Mouse (Mus musculus) heart, embryonic 11.5 days (tissue): ENCODE measurements around the gene Tmf1. TPM values are rescaled to one million over a fixed set of nuclear protein-coding genes. Genes with fewer than 3 reads are reported as not detected.

Experiments used
- ATAC-seq: fragments of 200-750 bp; cut with Nextera tagmentation; replicated peaks from 2 replicates; pipeline ENCODE4 v1.8.0; 2017; ENCODE audit warnings: moderate library complexity; ENCODE audit not compliant: insufficient number of reproducible peaks, low FRiP score, low TSS enrichment
- H3K27ac ChIP-seq: fragments of 300-500 bp; sonication (generic); 2 replicates; pipeline ENCODE4 v1.5.1; 2014; ENCODE audit warnings: mild to moderate bottlenecking, low read depth, low read length
- H3K27me3 ChIP-seq: fragments of 300-500 bp; sonication (generic); 2 replicates; pipeline ENCODE4 v1.6.1; 2014; ENCODE audit warnings: mild to moderate bottlenecking, low read length, mixed read lengths; ENCODE audit not compliant: control insufficient read depth, insufficient read depth
- H3K36me3 ChIP-seq: fragments of 300-500 bp; sonication (generic); 2 replicates; pipeline ENCODE4 v1.6.1; 2014; ENCODE audit warnings: mild to moderate bottlenecking, low read length, moderate library complexity, mixed read lengths; ENCODE audit not compliant: control insufficient read depth, insufficient read depth
- H3K4me1 ChIP-seq: fragments of 300-500 bp; sonication (generic); 2 replicates; pipeline ENCODE4 v1.6.1; 2014; ENCODE audit warnings: low read length; ENCODE audit not compliant: control insufficient read depth, insufficient read depth
- H3K4me2 ChIP-seq: fragments of 300-500 bp; sonication (generic); 2 replicates; pipeline ENCODE4 v1.6.1; 2014; ENCODE audit warnings: mild to moderate bottlenecking, moderate library complexity
- H3K4me3 ChIP-seq: fragments of 300-500 bp; sonication (generic); 2 replicates; pipeline ENCODE4 v1.5.1; 2014; ENCODE audit warnings: low read depth, low read length
- H3K9ac ChIP-seq: fragments of 300-500 bp; sonication (generic); 2 replicates; pipeline ENCODE4 v1.6.1; 2014; ENCODE audit warnings: mild to moderate bottlenecking, low read depth, low read length, moderate library complexity
- H3K9me3 ChIP-seq: fragments of 300-500 bp; sonication (generic); replicated peaks from 2 replicates; pipeline ENCODE4 v1.6.1; 2016; ENCODE audit warnings: low read length; ENCODE audit not compliant: control insufficient read depth
- WGBS: fragments of 180-500 bp; shearing (Covaris S2); extraction: QIAGEN DNeasy Blood & Tissue Kit; methylation state at CpG from one replicate; pipeline ENCODE4 v1.1.7; 2014; ENCODE audit not compliant: insufficient replicate concordance; 5-methylcytosine and 5-hydroxymethylcytosine counted together
- polyA plus RNA-seq: library from polyadenylated mRNA; unstranded; fragments of >200 nt; fragmentation: Nextera tagmentation; extraction: Ambion mirVana; gene quantifications from 2 replicates; pipeline ENCODE4 v1.2.1, GENCODE M21; 2014

Tmf1 gene
- polyA plus RNA-seq, 1 experiment from 2014 or later, result 27.3 TPM

- Histone ChIP-seq H3K4me3 (no peak overlapping the region), H3K27ac (no peak overlapping the region), H3K9ac (no peak overlapping the region), H3K27me3 (no peaks in the 10 kb centered on the region), H3K4me2 (no peak overlapping the region), H3K4me1 (peaks cover 29% of the 10 kb centered on the region), H3K36me3 (no peaks in the 10 kb centered on the region), H3K9me3 (no peaks in the 10 kb centered on the region)
- ATAC-seq, result no peak; the same call in 1 of the 2 replicates
- WGBS, result 68% methylated on average over 15 of the region's 15 CpGs
Observed at GRCm38 (mm10) chr6:97221205-97222025, 42.5 kb upstream of the Tmf1 start.

- WGBS, result 83% methylated on average over 2 of the region's 5 CpGs
- Histone ChIP-seq H3K4me3 (no peak overlapping the region), H3K4me2 (no peak overlapping the region), H3K9me3 (no peaks in the 10 kb centered on the region), H3K36me3 (no peaks in the 10 kb centered on the region), H3K4me1 (peaks cover 30% of the 10 kb centered on the region), H3K27ac (no peak overlapping the region), H3K9ac (no peak overlapping the region), H3K27me3 (no peaks in the 10 kb centered on the region)
- ATAC-seq, result no peak
Observed at GRCm38 (mm10) chr6:97220672-97221071, 41.8 kb upstream of the Tmf1 start.

GRCm38 (mm10) chr6:97216154-97216821 is 37.4 kb upstream of the Tmf1 start:
- Histone ChIP-seq H3K4me1 (peaks cover 20% of the 10 kb centered on the region), H3K4me2 (no peak overlapping the region), H3K27me3 (no peaks in the 10 kb centered on the region), H3K36me3 (peaks cover 4% of the 10 kb centered on the region; the same call in 1 of the 2 replicates), H3K4me3 (no peak overlapping the region), H3K9ac (no peak overlapping the region), H3K27ac (no peak overlapping the region), H3K9me3 (no peaks in the 10 kb centered on the region)
- ATAC-seq, result no peak
- 78% methylated on average over 4 of the region's 4 CpGs for WGBS

GRCm38 (mm10) chr6:97211981-97212380 is 33.1 kb upstream of the Tmf1 start:
- H3K4me1 ChIP-seq, result peaks cover 18% of the 10 kb centered on the region
- H3K4me2 ChIP-seq, result peak overlapping the region; percentile 79
- WGBS, result 69% methylated on average over 12 of the region's 12 CpGs
- H3K36me3 ChIP-seq, result peaks cover 4% of the 10 kb centered on the region; the same call in 1 of the 2 replicates
- ATAC-seq, result no peak
- no peaks in the 10 kb centered on the region for H3K27me3 ChIP-seq
- H3K9me3 ChIP-seq, result no peaks in the 10 kb centered on the region
- peak overlapping the region; percentile 83 for H3K4me3 ChIP-seq
- no peak overlapping the region for H3K27ac ChIP-seq
- H3K9ac ChIP-seq, result peak overlapping the region; percentile 2; the same call in 1 of the 2 replicates

- H3K4me3 ChIP-seq, result peak overlapping the region; percentile 83
- no peaks in the 10 kb centered on the region for H3K27me3 ChIP-seq
- peak; percentile 64; the same call in 1 of the 2 replicates for ATAC-seq
- H3K36me3 ChIP-seq, result peaks cover 4% of the 10 kb centered on the region; the same call in 1 of the 2 replicates
- H3K9ac ChIP-seq, result peak overlapping the region; percentile 85
- H3K4me1 ChIP-seq, result peaks cover 14% of the 10 kb centered on the region
- no peaks in the 10 kb centered on the region for H3K9me3 ChIP-seq
- H3K27ac ChIP-seq, result peak overlapping the region; percentile 63
- H3K4me2 ChIP-seq, result peak overlapping the region; percentile 79
- 2% methylated on average over 22 of the region's 22 CpGs for WGBS
Observed at GRCm38 (mm10) chr6:97210962-97211601, 32.2 kb upstream of the Tmf1 start.

GRCm38 (mm10) chr6:97210191-97210961 is 31.5 kb upstream of the Tmf1 start, which contains the start of gene Arl6ip5:
TSS of gene Arl6ip5 (plus strand) at chr6:97210689.
- Histone ChIP-seq H3K9me3 (no peaks in the 10 kb centered on the region), H3K9ac (peak within 1 kb of the TSS; percentile 85), H3K4me3 (peak within 1 kb of the TSS; percentile 83), H3K4me2 (peak within 1 kb of the TSS; percentile 79), H3K4me1 (peaks cover 14% of the 10 kb centered on the region), H3K27ac (peak within 1 kb of the TSS; percentile 63), H3K27me3 (no peaks in the 10 kb centered on the region), H3K36me3 (peaks cover 4% of the 10 kb centered on the region; the same call in 1 of the 2 replicates)
- peak; percentile 65 for ATAC-seq
- WGBS, result 8% methylated on average over 32 of the region's 32 CpGs

- H3K4me2 ChIP-seq, result no peak overlapping the region
Observed at GRCm38 (mm10) chr6:97209751-97210150, 30.8 kb upstream of the Tmf1 start.

GRCm38 (mm10) chr6:97209201-97209600 is 30.3 kb upstream of the Tmf1 start:
- ATAC-seq, result no peak
- Histone ChIP-seq H3K9ac (no peak overlapping the region), H3K4me2 (no peak overlapping the region), H3K4me1 (peaks cover 18% of the 10 kb centered on the region), H3K4me3 (no peak overlapping the region), H3K27me3 (no peaks in the 10 kb centered on the region), H3K27ac (no peak overlapping the region), H3K9me3 (no peaks in the 10 kb centered on the region), H3K36me3 (no peaks in the 10 kb centered on the region)
- 48% methylated on average over 3 of the region's 3 CpGs for WGBS

More at GRCm38 (mm10) chr6:97209751-97210150, 30.8 kb upstream of the Tmf1 start:
- H3K4me1 ChIP-seq, result peaks cover 14% of the 10 kb centered on the region
- no peaks in the 10 kb centered on the region for H3K36me3 ChIP-seq
- H3K9me3 ChIP-seq, result no peaks in the 10 kb centered on the region
- H3K4me3 ChIP-seq, result no peak overlapping the region
- H3K9ac ChIP-seq, result no peak overlapping the region
- no peaks in the 10 kb centered on the region for H3K27me3 ChIP-seq
- no peak for ATAC-seq
- 89% methylated on average over 4 of the region's 4 CpGs for WGBS
- H3K27ac ChIP-seq, result no peak overlapping the region
